Mouse (Mus musculus): ENCODE measurements around the gene Ap3d1. TPM values are rescaled to one million over a fixed set of nuclear protein-coding genes. Genes with fewer than 3 reads are reported as not detected.

The Ap3d1 gene
- polyA plus RNA-seq, 1 experiment from 2014 or later, result 77.4 TPM

- no peak for DNase-seq (ENCODE audit: low spot score)
- H3K27ac ChIP-seq (ENCODE audit: low read depth), result no peak overlapping the region
- WGBS, result 76% methylated on average over 3 of the region's 3 CpGs
- H3K9ac ChIP-seq (ENCODE audit: low read length), result no peak overlapping the region
- H3K4me2 ChIP-seq (ENCODE audit: low read length), result peak overlapping the region; percentile 89; the same call in 1 of the 2 replicates
- peaks cover 44% of the 10 kb centered on the region for H3K36me3 ChIP-seq (ENCODE audit: control insufficient read depth, insufficient read depth, low read length)
- H3K4me3 ChIP-seq (ENCODE audit: low read depth, low read length), result no peak overlapping the region
- H3K27me3 ChIP-seq (replicated peaks; ENCODE audit: control insufficient read depth, insufficient read depth, low read length), result no peaks in the 10 kb centered on the region
- peaks cover 39% of the 10 kb centered on the region for H3K4me1 ChIP-seq (replicated peaks; ENCODE audit: control insufficient read depth, insufficient read depth, low read length)
- no peaks in the 10 kb centered on the region for H3K9me3 ChIP-seq (ENCODE audit: control insufficient read depth, low read length)
- no peak for ATAC-seq (replicated peaks; ENCODE audit: low FRiP score, low TSS enrichment, low read depth)
Measured at GRCm38 (mm10) chr10:80673690-80674089, 68.4 kb downstream of the Ap3d1 start.

GRCm38 (mm10) chr10:80671936-80672690 lies 70.0 kb downstream of the Ap3d1 start:
- 85% methylated on average over 11 of the region's 11 CpGs for WGBS
- DNase-seq (ENCODE audit: low spot score), result no peak
- Histone ChIP-seq H3K4me1 (replicated peaks; ENCODE audit: control insufficient read depth, insufficient read depth, low read length) (peaks cover 23% of the 10 kb centered on the region), H3K9ac (ENCODE audit: low read length) (0 out of 2 replicates have a peak overlapping the region, but pooled peaks have one; percentile 13), H3K4me2 (ENCODE audit: low read length) (no peak overlapping the region), H3K27me3 (replicated peaks; ENCODE audit: control insufficient read depth, insufficient read depth, low read length) (no peaks in the 10 kb centered on the region), H3K36me3 (ENCODE audit: control insufficient read depth, insufficient read depth, low read length) (peaks cover 60% of the 10 kb centered on the region), H3K4me3 (ENCODE audit: low read depth, low read length) (no peak overlapping the region), H3K27ac (ENCODE audit: low read depth) (no peak overlapping the region), H3K9me3 (ENCODE audit: control insufficient read depth, low read length) (no peaks in the 10 kb centered on the region)
- ATAC-seq (replicated peaks; ENCODE audit: low FRiP score, low TSS enrichment, low read depth), result no peak

GRCm38 (mm10) chr10:80671251-80671650 lies 70.8 kb downstream of the Ap3d1 start:
- no peak overlapping the region for H3K9ac ChIP-seq (ENCODE audit: low read length)
- no peak overlapping the region for H3K4me2 ChIP-seq (ENCODE audit: low read length)
- no peaks in the 10 kb centered on the region for H3K9me3 ChIP-seq (ENCODE audit: control insufficient read depth, low read length)
- no peak overlapping the region for H3K27ac ChIP-seq (ENCODE audit: low read depth)
- H3K27me3 ChIP-seq (replicated peaks; ENCODE audit: control insufficient read depth, insufficient read depth, low read length), result no peaks in the 10 kb centered on the region
- peaks cover 21% of the 10 kb centered on the region for H3K4me1 ChIP-seq (replicated peaks; ENCODE audit: control insufficient read depth, insufficient read depth, low read length)
- DNase-seq (ENCODE audit: low spot score) (no peak), ATAC-seq (replicated peaks; ENCODE audit: low FRiP score, low TSS enrichment, low read depth) (no peak)
- H3K36me3 ChIP-seq (ENCODE audit: control insufficient read depth, insufficient read depth, low read length), result peaks cover 69% of the 10 kb centered on the region
- H3K4me3 ChIP-seq (ENCODE audit: low read depth, low read length), result no peak overlapping the region
- 94% methylated on average over 4 of the region's 4 CpGs for WGBS

GRCm38 (mm10) chr10:80670531-80670930 lies 71.5 kb downstream of the Ap3d1 start:
- H3K4me1 ChIP-seq (replicated peaks; ENCODE audit: control insufficient read depth, insufficient read depth, low read length), result peaks cover 21% of the 10 kb centered on the region
- H3K27ac ChIP-seq (ENCODE audit: low read depth), result no peak overlapping the region
- no peaks in the 10 kb centered on the region for H3K9me3 ChIP-seq (ENCODE audit: control insufficient read depth, low read length)
- ATAC-seq (replicated peaks; ENCODE audit: low FRiP score, low TSS enrichment, low read depth) (no peak), DNase-seq (ENCODE audit: low spot score) (no peak)
- no peak overlapping the region for H3K4me3 ChIP-seq (ENCODE audit: low read depth, low read length)
- no peak overlapping the region for H3K9ac ChIP-seq (ENCODE audit: low read length)
- no peak overlapping the region for H3K4me2 ChIP-seq (ENCODE audit: low read length)
- no peaks in the 10 kb centered on the region for H3K27me3 ChIP-seq (replicated peaks; ENCODE audit: control insufficient read depth, insufficient read depth, low read length)
- peaks cover 72% of the 10 kb centered on the region for H3K36me3 ChIP-seq (ENCODE audit: control insufficient read depth, insufficient read depth, low read length)
- WGBS, result 90% methylated on average over 2 of the region's 2 CpGs

- Histone ChIP-seq H3K4me1 (replicated peaks; ENCODE audit: control insufficient read depth, insufficient read depth, low read length) (peaks cover 24% of the 10 kb centered on the region), H3K9me3 (ENCODE audit: control insufficient read depth, low read length) (no peaks in the 10 kb centered on the region), H3K4me2 (ENCODE audit: low read length) (no peak overlapping the region), H3K27ac (ENCODE audit: low read depth) (no peak overlapping the region), H3K4me3 (ENCODE audit: low read depth, low read length) (no peak overlapping the region), H3K36me3 (ENCODE audit: control insufficient read depth, insufficient read depth, low read length) (peaks cover 72% of the 10 kb centered on the region), H3K27me3 (replicated peaks; ENCODE audit: control insufficient read depth, insufficient read depth, low read length) (no peaks in the 10 kb centered on the region), H3K9ac (ENCODE audit: low read length) (no peak overlapping the region)
- ATAC-seq (replicated peaks; ENCODE audit: low FRiP score, low TSS enrichment, low read depth) (no peak), DNase-seq (ENCODE audit: low spot score) (no peak)
- 95% methylated on average over 7 of the region's 7 CpGs for WGBS
Measured at GRCm38 (mm10) chr10:80669737-80670485, 72.2 kb downstream of the Ap3d1 start.

GRCm38 (mm10) chr10:80669018-80669417 lies 73.0 kb downstream of the Ap3d1 start:
- H3K27ac ChIP-seq (ENCODE audit: low read depth), result no peak overlapping the region
- ATAC-seq (replicated peaks; ENCODE audit: low FRiP score, low TSS enrichment, low read depth), result no peak
- no peak overlapping the region for H3K4me2 ChIP-seq (ENCODE audit: low read length)
- no peak overlapping the region for H3K9ac ChIP-seq (ENCODE audit: low read length)
- no peaks in the 10 kb centered on the region for H3K27me3 ChIP-seq (replicated peaks; ENCODE audit: control insufficient read depth, insufficient read depth, low read length)
- H3K36me3 ChIP-seq (ENCODE audit: control insufficient read depth, insufficient read depth, low read length), result peaks cover 72% of the 10 kb centered on the region
- peaks cover 23% of the 10 kb centered on the region for H3K4me1 ChIP-seq (replicated peaks; ENCODE audit: control insufficient read depth, insufficient read depth, low read length)
- no peaks in the 10 kb centered on the region for H3K9me3 ChIP-seq (ENCODE audit: control insufficient read depth, low read length)
- no peak overlapping the region for H3K4me3 ChIP-seq (ENCODE audit: low read depth, low read length)
- no peak for DNase-seq (ENCODE audit: low spot score)
- 87% methylated on average over 12 of the region's 12 CpGs for WGBS

GRCm38 (mm10) chr10:80668614-80669013 lies 73.5 kb downstream of the Ap3d1 start:
- peaks cover 19% of the 10 kb centered on the region for H3K4me1 ChIP-seq (replicated peaks; ENCODE audit: control insufficient read depth, insufficient read depth, low read length)
- H3K36me3 ChIP-seq (ENCODE audit: control insufficient read depth, insufficient read depth, low read length), result peaks cover 72% of the 10 kb centered on the region
- no peak overlapping the region for H3K9ac ChIP-seq (ENCODE audit: low read length)
- H3K4me2 ChIP-seq (ENCODE audit: low read length), result no peak overlapping the region
- no peak for DNase-seq (ENCODE audit: low spot score)
- no peak overlapping the region for H3K27ac ChIP-seq (ENCODE audit: low read depth)
- no peaks in the 10 kb centered on the region for H3K9me3 ChIP-seq (ENCODE audit: control insufficient read depth, low read length)
- 84% methylated on average over 11 of the region's 11 CpGs for WGBS
- no peak overlapping the region for H3K4me3 ChIP-seq (ENCODE audit: low read depth, low read length)
- H3K27me3 ChIP-seq (replicated peaks; ENCODE audit: control insufficient read depth, insufficient read depth, low read length), result no peaks in the 10 kb centered on the region
- no peak for ATAC-seq (replicated peaks; ENCODE audit: low FRiP score, low TSS enrichment, low read depth)

- peaks cover 14% of the 10 kb centered on the region for H3K4me1 ChIP-seq (replicated peaks; ENCODE audit: control insufficient read depth, insufficient read depth, low read length)
- no peak overlapping the region for H3K4me2 ChIP-seq (ENCODE audit: low read length)
- no peak overlapping the region for H3K27ac ChIP-seq (ENCODE audit: low read depth)
- no peaks in the 10 kb centered on the region for H3K9me3 ChIP-seq (ENCODE audit: control insufficient read depth, low read length)
- no peak overlapping the region for H3K9ac ChIP-seq (ENCODE audit: low read length)
- no peak for DNase-seq (ENCODE audit: low spot score)
- no peak overlapping the region for H3K4me3 ChIP-seq (ENCODE audit: low read depth, low read length)
- peaks cover 60% of the 10 kb centered on the region for H3K36me3 ChIP-seq (ENCODE audit: control insufficient read depth, insufficient read depth, low read length)
- H3K27me3 ChIP-seq (replicated peaks; ENCODE audit: control insufficient read depth, insufficient read depth, low read length), result no peaks in the 10 kb centered on the region
- WGBS, result 79% methylated on average over 19 of the region's 19 CpGs
- ATAC-seq (replicated peaks; ENCODE audit: low FRiP score, low TSS enrichment, low read depth), result no peak
Measured at GRCm38 (mm10) chr10:80666837-80667412, 75.1 kb downstream of the Ap3d1 start.
